Mouse (Mus musculus) lung, embryonic 16.5 days (tissue): ENCODE data around the gene Stat5b. TPM values are rescaled to one million over a fixed set of nuclear protein-coding genes. Genes with fewer than 3 reads are reported as not detected.

ENCODE experiments used
- ATAC-seq: fragments of 200-750 bp; cut with Nextera tagmentation; 2 replicates; pipeline ENCODE4 v1.8.0; 2017; ENCODE audit warnings: low read depth, mild to moderate bottlenecking, moderate library complexity
- H3K27ac ChIP-seq: fragments of 300-500 bp; sonication (generic); 2 replicates; pipeline ENCODE4 v1.5.1; 2014; ENCODE audit warnings: mild to moderate bottlenecking, control low read depth, low read length
- H3K27me3 ChIP-seq: fragments of 300-500 bp; sonication (generic); 2 replicates; pipeline ENCODE4 v1.6.1; 2014; ENCODE audit warnings: low read depth, low read length, mixed read lengths; ENCODE audit not compliant: control insufficient read depth, insufficient read depth
- H3K36me3 ChIP-seq: fragments of 300-500 bp; sonication (generic); 2 replicates; pipeline ENCODE4 v1.6.1; 2014; ENCODE audit warnings: low read length; ENCODE audit not compliant: control insufficient read depth, insufficient read depth
- H3K4me1 ChIP-seq: fragments of 300-500 bp; sonication (generic); replicated peaks from 2 replicates; pipeline ENCODE4 v1.6.1; 2014; ENCODE audit warnings: low read length, mixed read lengths; ENCODE audit not compliant: control insufficient read depth, insufficient read depth
- H3K4me2 ChIP-seq: fragments of 300-500 bp; sonication (generic); 2 replicates; pipeline ENCODE4 v1.6.1; 2014; ENCODE audit warnings: low read depth, low read length, control low read depth
- H3K4me3 ChIP-seq: fragments of 300-500 bp; sonication (generic); 2 replicates; pipeline ENCODE4 v1.5.1; 2014; ENCODE audit warnings: mild to moderate bottlenecking, low read length, control low read depth
- H3K9ac ChIP-seq: fragments of 300-500 bp; sonication (generic); 2 replicates; pipeline ENCODE4 v1.6.1; 2014; ENCODE audit warnings: low read length, control low read depth
- H3K9me3 ChIP-seq: fragments of 300-500 bp; sonication (generic); 2 replicates; pipeline ENCODE4 v1.6.1; 2016; ENCODE audit warnings: low read length; ENCODE audit not compliant: control insufficient read depth
- WGBS: fragments of 180-500 bp; shearing (Covaris S2); extraction: QIAGEN DNeasy Blood & Tissue Kit; methylation state at CpG from one replicate; pipeline ENCODE4 v1.1.7; 2014; 5-methylcytosine and 5-hydroxymethylcytosine counted together
- polyA plus RNA-seq: library from polyadenylated mRNA; unstranded; fragments of >200 nt; fragmentation: Nextera tagmentation; extraction: Ambion mirVana; gene quantifications from 2 replicates; pipeline ENCODE4 v1.2.1, GENCODE M21; 2015

Stat5b gene
- polyA plus RNA-seq, 1 experiment from 2014 or later = 27.2 TPM

- whole genome bisulfite sequencing = 1% methylated on average over 46 of the region's 51 CpGs
- Histone ChIP-seq H3K4me2 (peak within 1 kb of the TSS; percentile 60), H3K9me3 (no peaks in the 10 kb centered on the region), H3K4me1 (peaks cover 7% of the 10 kb centered on the region), H3K27ac (no peak within 1 kb of the TSS), H3K27me3 (peaks cover 22% of the 10 kb centered on the region), H3K4me3 (peak within 1 kb of the TSS; percentile 39), H3K36me3 (no peaks in the 10 kb centered on the region), H3K9ac (no peak within 1 kb of the TSS)
- ATAC-seq = peak; percentile 39; the same call in 1 of the 2 replicates
Measured at GRCm38 (mm10) chr11:100759611-100760233, 90.8 kb downstream of the Stat5b start, which contains the start of gene Kcnh4. Gene Kcnh4 (minus strand): TSS chr11:100759942.

GRCm38 (mm10) chr11:100758707-100759610 lies 91.6 kb downstream of the Stat5b start:
- WGBS = 2% methylated on average over 35 of the region's 35 CpGs
- H3K9ac ChIP-seq = no peak overlapping the region
- H3K4me1 ChIP-seq = peaks cover 7% of the 10 kb centered on the region
- H3K4me3 ChIP-seq = peak overlapping the region; percentile 39
- peaks cover 22% of the 10 kb centered on the region for H3K27me3 ChIP-seq
- H3K4me2 ChIP-seq = peak overlapping the region; percentile 60
- no peaks in the 10 kb centered on the region for H3K36me3 ChIP-seq
- ATAC-seq = peak; percentile 24; the same call in 1 of the 2 replicates
- no peaks in the 10 kb centered on the region for H3K9me3 ChIP-seq
- no peak overlapping the region for H3K27ac ChIP-seq

DNA sequence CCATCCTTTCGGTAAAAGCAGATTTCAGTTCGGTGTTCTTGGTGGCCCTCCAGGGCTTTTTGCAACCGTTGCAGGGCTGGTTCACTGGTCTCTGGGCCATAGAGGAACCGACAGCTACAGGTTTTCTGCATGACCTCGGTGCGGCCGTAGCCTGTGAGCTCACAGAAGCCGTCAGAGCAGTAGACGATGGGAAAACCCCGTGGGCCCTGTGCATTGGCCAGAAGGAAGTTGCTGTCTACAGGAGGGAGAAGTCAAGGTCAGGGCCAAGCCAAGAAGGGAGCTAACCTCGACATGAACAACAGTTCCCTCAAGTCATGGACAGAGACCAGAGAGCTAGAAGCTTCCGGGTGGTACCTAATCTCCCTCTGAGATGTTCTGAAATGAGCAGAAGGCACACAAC lies 93.0 kb downstream of the Stat5b start:
- no peaks in the 10 kb centered on the region for H3K9me3 ChIP-seq
- H3K4me3 ChIP-seq = no peak overlapping the region
- H3K27ac ChIP-seq = no peak overlapping the region
- H3K4me1 ChIP-seq = peaks cover 7% of the 10 kb centered on the region
- H3K27me3 ChIP-seq = peaks cover 20% of the 10 kb centered on the region
- WGBS = 80% methylated on average over 12 of the region's 12 CpGs
- ATAC-seq = no peak
- no peaks in the 10 kb centered on the region for H3K36me3 ChIP-seq
- H3K4me2 ChIP-seq = no peak overlapping the region
- H3K9ac ChIP-seq = no peak overlapping the region

- H3K4me2 ChIP-seq = no peak overlapping the region
- no peak overlapping the region for H3K4me3 ChIP-seq
- no peaks in the 10 kb centered on the region for H3K9me3 ChIP-seq
- no peak for ATAC-seq
- H3K36me3 ChIP-seq = no peaks in the 10 kb centered on the region
- peaks cover 7% of the 10 kb centered on the region for H3K4me1 ChIP-seq
- H3K9ac ChIP-seq = no peak overlapping the region
- 56% methylated on average over 6 of the region's 6 CpGs for WGBS
- H3K27ac ChIP-seq = no peak overlapping the region
- peaks cover 20% of the 10 kb centered on the region for H3K27me3 ChIP-seq
Measured at GRCm38 (mm10) chr11:100756476-100756875, 94.0 kb downstream of the Stat5b start.

DNA sequence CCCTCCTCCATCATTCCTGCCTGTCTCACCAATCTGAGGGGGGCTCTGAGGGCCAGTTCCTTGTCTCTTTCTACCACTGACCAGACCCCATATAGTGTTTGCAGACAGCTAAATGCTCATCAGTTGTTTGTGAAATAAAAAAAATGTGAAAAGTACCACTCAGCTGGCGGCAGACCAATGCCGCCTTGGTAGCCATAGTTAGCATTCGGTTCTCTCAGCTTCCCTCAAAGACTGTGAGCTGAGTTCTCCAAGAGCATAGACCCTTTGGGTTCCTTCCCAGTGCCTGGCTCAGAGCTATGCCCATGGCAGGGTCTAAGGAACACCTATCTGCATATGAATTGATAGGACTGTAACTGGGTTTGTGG lies 95.8 kb downstream of the Stat5b start:
- WGBS = 86% methylated on average over 3 of the region's 3 CpGs

GRCm38 (mm10) chr11:100754021-100754692 lies 96.4 kb downstream of the Stat5b start:
- peaks cover 7% of the 10 kb centered on the region for H3K27me3 ChIP-seq
- H3K36me3 ChIP-seq = no peaks in the 10 kb centered on the region
- no peak overlapping the region for H3K4me3 ChIP-seq
- H3K27ac ChIP-seq = no peak overlapping the region
- no peaks in the 10 kb centered on the region for H3K9me3 ChIP-seq
- H3K4me2 ChIP-seq = no peak overlapping the region
- 79% methylated on average over 12 of the region's 12 CpGs for WGBS
- H3K4me1 ChIP-seq = no peaks in the 10 kb centered on the region; the same call in 1 of the 2 replicates
- no peak for ATAC-seq
- no peak overlapping the region for H3K9ac ChIP-seq

More for the DNA sequence above, 95.8 kb downstream of the Stat5b start:
- H3K36me3 ChIP-seq = no peaks in the 10 kb centered on the region
- no peak for ATAC-seq
- no peaks in the 10 kb centered on the region for H3K9me3 ChIP-seq
- no peak overlapping the region for H3K27ac ChIP-seq
- H3K9ac ChIP-seq = no peak overlapping the region
- peaks cover 13% of the 10 kb centered on the region for H3K27me3 ChIP-seq
- H3K4me3 ChIP-seq = no peak overlapping the region
- H3K4me1 ChIP-seq = peaks cover 4% of the 10 kb centered on the region
- no peak overlapping the region for H3K4me2 ChIP-seq

DNA sequence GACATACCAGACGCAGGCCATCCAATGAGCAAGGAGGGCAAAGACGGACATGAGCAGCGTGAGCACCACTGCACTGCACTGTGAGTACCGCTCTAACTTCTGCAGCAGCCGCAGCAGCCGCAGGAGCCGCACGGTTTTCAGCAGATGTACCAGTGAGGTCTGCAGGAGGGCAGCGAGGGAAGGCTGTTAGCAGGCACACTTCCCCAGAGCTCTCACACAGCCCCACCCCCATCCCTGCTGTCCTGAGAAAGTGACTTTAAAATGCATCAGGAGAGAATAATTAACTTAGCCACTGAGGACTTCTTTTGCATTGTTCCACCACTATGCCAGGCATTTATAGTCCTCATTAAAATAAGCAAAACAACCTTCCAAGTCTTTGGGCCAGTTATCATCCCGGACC lies 98.2 kb downstream of the Stat5b start:
- Histone ChIP-seq H3K4me3 (no peak overlapping the region), H3K9ac (no peak overlapping the region), H3K4me2 (no peak overlapping the region), H3K36me3 (no peaks in the 10 kb centered on the region), H3K4me1 (no peaks in the 10 kb centered on the region), H3K27me3 (0 out of 2 replicates have a peak, but pooled peaks cover 2% of the 10 kb centered on the region), H3K27ac (no peak overlapping the region), H3K9me3 (no peaks in the 10 kb centered on the region)
- 40% methylated on average over 10 of the region's 10 CpGs for WGBS
- no peak for ATAC-seq

GRCm38 (mm10) chr11:100750127-100750526 lies 100.4 kb downstream of the Stat5b start:
- Histone ChIP-seq H3K27me3 (0 out of 2 replicates have a peak, but pooled peaks cover 2% of the 10 kb centered on the region), H3K36me3 (no peaks in the 10 kb centered on the region), H3K9me3 (no peaks in the 10 kb centered on the region), H3K4me1 (no peaks in the 10 kb centered on the region), H3K4me3 (no peak overlapping the region), H3K4me2 (no peak overlapping the region), H3K27ac (no peak overlapping the region), H3K9ac (no peak overlapping the region)
- no peak for ATAC-seq
- 88% methylated on average over 16 of the region's 16 CpGs for WGBS

- Histone ChIP-seq H3K4me2 (0 out of 2 replicates have a peak overlapping the region, but pooled peaks have one; percentile 19), H3K27me3 (0 out of 2 replicates have a peak, but pooled peaks cover 2% of the 10 kb centered on the region), H3K4me1 (no peaks in the 10 kb centered on the region), H3K4me3 (no peak overlapping the region), H3K27ac (no peak overlapping the region), H3K36me3 (no peaks in the 10 kb centered on the region), H3K9me3 (no peaks in the 10 kb centered on the region), H3K9ac (no peak overlapping the region)
- 25% methylated on average over 25 of the region's 25 CpGs for WGBS
- ATAC-seq = no peak
Measured at GRCm38 (mm10) chr11:100749469-100749868, 101.1 kb downstream of the Stat5b start.
